Mouse (Mus musculus): ENCODE measurements around the gene Sigirr.

Gene Sigirr

DNA sequence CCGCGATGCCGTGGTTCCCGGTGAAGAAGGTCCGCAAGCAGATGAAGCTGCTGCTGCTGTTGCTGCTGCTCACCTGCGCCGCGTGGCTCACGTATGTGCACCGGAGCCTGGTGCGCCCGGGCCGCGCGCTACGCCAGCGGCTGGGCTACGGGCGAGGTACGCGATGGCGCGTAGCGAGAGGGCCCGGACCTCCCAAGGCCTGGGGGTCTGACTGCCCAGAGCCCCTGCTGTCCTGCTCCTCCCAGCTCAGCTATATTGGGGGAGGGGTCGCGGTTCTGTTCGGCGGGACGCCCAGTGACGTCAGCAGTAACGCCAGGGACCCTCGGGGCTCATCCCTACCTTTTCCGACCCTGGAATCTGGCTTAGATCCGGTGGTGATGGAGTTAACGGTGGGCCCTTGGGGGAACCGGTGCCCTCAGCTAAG, 39.1 kb downstream of the Sigirr start:
- in situ Hi-C loops (cut with MboI, MseI): no loop called here

DNA sequence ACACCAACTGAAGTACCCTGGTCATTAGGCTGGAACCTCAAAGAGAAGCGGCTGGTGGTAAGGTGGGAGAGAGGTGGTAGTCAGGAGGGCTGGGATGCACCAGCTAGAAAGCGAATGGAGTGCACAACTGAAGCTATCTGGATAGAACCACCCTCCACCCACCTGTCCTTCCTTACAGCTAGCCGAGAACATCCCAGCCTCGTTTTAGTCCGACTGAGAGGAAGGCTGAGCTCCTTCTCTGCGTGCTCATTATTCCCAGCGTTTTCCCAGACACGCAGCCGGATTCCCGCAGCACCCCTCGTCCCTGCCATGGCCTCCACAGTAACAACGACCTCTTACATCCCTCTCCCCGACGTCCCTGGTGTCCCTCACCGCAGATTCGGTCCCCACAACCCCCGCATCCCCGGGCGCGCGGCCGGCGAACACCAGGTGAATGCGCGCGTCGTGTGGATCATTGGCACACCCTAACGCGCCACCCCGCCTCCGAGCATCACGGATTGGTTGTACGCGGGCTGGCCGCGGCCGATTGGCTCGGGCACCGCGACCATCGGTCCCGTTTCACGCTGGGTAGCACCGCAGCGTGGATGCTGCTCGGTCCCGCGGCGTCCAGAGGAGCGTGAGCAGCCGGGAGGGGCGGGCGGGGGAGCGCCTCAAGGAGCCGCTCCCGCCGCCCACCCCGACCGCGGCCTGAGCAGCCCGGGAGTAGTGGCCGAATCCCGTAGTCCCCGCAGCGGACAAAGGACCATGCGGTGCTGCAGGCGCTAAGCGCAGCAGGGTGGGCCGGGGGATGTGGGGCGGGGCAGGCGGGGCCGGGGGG, 39.7 kb downstream of the Sigirr start, which contains the start of gene B4galnt4:
TSS of gene B4galnt4 (plus strand) at position 679 of the 817 bp plus-strand sequence.
- in situ Hi-C loops (cut with MboI, MseI): no loop called here

DNA sequence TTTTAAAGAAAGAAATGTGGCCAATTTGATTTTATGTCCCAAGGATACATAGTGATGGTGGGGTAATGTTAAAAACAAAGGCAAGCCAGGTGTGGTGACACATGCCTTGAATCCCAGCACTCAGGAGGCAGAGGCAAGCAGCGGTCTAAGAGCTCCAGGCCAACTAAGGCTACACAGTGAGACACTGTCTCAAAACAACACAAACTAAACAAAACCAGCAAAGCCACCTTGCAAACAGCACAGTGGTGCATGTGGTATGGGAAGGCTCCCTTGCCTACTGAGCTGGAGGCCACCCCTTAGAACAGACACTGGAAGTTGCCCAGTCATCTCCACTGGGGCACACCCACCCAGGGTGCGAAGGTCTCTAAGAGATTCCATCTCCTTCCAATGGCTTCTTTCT, 40.4 kb downstream of the Sigirr start:
- in situ Hi-C loops (cut with MboI, MseI): no loop called here

DNA sequence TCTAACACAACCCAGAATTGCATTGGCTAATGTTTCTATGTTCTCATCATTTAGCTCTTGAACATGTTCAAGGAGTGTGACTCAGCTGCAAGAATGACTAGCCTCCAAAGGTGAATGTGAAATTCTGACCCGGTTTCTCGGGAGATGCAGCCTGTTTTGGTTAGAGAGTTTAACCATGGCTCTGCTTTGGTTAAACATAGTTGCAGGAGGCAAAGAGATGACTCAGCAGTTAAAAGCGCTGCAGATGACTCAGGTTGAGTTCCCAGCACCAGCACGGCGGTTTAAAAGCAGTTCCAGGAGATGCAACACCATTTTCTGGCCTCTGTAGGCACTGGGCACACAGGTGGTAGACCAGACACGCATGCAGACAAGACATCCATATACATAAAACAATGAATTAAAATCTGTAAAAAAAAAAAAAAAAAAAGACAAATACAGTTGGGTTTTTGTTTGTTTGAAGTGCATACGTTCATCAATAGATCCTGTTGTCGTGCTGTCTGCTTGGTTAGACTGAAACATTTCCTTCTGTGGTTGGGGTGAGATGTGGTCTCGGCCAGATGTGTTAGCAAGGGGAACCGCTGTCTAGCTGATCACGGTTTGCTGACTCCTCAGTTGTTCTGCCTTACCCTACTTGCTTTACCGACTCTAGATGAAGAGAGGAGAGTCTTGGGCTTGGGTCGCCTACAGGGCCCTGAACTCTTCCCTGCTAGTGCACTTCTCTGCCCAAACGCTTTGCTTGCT, 41.6 kb downstream of the Sigirr start:
- in situ Hi-C loops (cut with MboI, MseI): no loop called here

DNA sequence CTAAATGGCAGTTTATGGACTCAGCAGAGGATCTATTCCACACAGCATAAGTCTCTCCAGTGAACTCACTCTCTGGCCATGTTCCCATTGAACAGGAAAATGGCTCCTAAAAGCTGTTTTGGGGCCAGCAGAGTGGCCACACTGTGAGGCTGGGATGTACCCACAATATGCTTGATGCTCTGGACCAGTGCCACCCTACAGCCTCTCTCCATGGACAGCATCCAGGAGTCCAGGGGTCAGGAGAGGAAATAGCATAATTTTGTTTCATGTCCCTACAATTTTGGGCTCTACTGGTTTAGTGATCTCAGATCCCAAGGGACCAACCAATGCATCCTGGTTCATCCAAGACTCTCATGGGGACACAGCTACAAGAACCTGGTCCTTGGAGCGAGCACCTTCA, 42.8 kb downstream of the Sigirr start:
- in situ Hi-C loops (cut with MboI, MseI): no loop called here

DNA sequence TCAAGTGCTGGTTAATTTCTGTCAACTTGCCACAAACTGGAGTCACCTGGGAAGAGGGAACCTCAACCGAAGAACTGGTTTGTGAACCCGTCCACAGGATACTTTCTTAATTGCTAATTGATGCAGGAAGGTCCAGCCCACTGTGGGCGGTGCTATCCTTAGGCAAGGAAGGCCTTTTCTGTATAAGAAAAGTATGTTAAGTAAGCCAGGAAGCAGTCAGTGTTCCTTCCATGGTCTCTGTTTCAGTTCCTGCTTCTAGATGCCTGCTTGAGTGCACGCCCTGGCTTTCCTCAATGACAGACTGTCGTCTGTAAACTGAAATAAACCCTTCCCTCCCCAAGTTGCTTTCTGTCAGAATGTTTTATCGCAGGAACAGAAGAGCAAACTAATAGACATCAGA, 43.4 kb downstream of the Sigirr start:
- in situ Hi-C loops (cut with MboI, MseI): no loop called here

DNA sequence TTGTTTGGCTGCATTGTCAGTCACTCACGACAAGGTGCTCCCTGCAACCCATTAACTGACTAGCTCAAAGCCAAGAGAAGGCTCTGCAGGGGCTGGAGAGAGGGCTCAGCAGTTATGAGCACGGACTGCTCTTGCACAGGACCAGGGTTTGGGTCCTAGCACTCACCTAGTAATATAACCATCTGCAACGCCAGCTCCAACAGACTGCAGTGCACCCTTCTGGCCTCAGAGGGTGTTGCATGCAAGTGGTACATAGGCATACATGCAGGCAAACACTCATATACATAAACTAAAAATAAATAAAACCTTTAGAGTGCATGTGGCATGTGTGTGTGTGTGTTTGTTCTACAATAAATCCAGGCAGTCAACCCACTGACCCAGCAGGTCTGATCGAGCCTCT, 44.6 kb downstream of the Sigirr start:
- in situ Hi-C loops (cut with MboI, MseI): no loop called here

DNA sequence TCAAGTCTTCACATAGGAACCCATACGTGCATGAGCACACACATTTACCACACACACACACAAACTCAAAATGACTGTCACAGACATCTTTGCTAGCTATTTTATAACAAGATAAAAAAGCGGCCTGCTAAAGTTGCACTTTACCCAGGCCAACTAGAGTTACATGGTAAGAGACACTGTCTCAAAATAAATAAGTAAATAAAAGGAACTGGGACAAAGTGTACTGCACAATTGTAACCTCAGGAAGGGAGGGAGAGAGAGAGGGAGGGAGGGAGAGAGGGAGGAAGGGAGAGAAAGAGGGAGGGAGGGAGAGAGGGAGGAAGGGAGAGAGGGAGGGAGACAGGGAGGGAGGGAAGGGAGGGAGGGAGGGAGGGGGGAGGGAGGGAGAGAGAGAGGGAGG, 48.0 kb downstream of the Sigirr start:
- in situ Hi-C loops (cut with MboI, MseI): no loop called here

DNA sequence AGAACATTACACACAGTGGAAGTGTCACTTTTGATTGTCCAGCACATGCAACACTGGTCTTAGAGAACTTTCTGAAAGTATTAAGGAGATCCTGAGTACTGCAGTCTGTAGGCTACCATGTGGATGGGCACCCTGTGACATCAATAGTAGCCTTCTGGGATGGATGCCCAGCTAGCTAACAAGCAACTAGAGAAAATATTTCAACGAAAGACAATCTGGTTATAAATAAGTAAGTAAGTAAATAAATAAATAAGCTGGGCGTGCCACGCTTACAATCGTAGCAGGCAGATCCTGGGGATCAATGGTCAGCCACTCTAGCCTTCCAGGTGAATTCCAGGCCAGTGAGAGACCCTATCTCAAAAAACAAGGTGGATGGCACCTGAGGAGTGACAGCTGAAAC, 48.4 kb downstream of the Sigirr start:
- in situ Hi-C loops (cut with MboI, MseI): no loop called here

DNA sequence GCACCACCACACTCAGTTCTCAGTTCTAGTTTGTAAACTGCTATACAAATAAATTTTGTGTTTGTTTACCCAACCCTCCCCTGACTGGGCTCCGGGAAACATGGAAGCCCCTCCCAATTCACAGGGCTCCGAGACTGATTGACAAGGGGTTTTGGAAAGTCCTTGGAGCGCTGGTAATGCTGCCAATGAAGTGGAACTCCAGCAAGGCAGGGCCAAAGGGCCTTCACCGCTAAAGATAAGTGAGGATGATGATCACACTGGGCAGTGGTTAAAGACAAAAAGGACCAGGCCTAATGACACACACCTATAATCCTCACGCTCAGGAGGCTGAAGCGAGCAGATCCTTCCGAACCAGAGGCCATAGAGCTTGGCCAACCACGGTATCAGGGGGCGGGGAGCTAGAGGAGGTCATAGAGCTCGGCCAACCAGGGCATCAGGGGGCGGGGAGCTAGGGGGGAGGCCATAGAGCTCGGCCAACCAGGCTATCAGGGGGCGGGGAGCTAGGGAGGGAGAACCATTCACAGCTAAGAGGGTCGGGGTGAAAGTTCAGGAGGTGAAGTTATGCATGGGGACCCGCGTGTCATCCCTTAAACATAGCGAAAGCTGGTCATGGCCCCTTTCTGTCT, 49.2 kb downstream of the Sigirr start:
- in situ Hi-C loops (cut with MboI, MseI): no loop called here

DNA sequence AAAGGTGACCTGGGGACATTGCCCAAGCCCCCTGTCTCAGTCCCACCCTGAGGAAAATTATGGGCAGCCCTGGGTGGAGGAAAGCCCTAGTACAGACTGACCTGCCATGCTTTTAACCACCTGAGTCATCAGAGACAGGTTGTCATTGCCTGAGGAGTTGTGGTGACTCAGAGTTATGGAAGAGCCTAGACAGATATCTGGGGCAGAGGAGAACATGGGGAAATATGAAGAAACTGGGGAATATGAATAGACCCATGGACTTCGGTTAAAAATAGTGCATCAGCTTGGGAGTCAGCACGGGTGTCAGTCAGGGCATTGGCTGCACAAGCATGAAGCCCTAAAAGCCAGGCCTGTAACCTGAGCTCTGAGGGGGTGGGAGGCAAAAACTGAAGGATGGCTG, 51.0 kb downstream of the Sigirr start:
- in situ Hi-C loops (cut with MboI, MseI): loop anchor here (5.0 kb wide), 3 partner anchors 37 to 207 kb away; partner anchors contain the start of genes Gm45717, Ifitm2 and Ifitm3

DNA sequence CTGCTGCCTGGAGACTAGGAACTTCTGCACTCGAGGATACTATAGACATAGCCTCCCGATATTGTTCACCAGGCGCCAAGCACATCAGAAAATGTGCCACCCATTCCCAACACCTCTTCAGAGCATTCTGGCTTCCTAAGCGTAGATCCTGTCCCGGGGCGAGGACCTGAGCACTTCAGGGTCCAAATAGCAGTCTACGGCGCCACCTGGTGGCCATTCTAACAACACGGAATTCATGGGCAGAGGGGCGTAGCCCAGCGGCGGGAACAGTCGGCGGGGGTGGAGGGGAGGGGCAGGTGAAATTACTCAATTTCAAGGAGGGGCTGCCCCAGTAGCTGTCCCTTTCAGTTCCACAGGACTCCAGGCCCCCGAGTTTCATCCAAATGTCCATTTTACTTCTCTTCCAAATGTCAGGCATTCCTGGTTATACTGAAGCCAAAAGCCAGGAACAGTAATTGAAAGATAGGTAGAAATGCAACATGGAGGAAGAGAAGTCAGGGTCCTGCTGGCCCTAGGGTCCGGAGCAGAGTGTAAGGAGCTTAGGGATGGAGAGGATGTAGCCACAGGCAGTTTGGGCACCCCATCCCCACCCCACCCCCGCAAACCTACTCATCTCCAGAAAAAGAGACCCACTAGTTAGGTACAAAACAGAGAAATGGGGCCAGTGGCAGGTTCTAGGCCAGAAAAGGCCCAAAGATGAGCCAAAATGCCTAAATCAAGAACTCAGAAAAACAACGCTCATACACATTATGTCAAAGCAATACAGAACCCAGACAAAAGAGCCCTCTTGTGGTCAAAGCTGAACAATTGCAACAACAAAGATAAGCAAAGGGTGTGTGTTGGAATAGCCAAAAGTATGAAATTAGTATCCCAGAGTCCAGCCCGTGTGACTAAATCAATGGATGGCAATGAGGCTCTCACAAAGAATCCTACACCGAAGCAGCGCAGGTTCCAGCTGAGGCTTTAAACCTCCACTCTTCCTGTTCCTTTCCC, 51.9 kb downstream of the Sigirr start:
- in situ Hi-C loops (cut with MboI, MseI): loop anchor here (5.0 kb wide), 3 partner anchors 36 to 206 kb away; partner anchors contain the start of genes Gm45717, Ifitm2 and Ifitm3

DNA sequence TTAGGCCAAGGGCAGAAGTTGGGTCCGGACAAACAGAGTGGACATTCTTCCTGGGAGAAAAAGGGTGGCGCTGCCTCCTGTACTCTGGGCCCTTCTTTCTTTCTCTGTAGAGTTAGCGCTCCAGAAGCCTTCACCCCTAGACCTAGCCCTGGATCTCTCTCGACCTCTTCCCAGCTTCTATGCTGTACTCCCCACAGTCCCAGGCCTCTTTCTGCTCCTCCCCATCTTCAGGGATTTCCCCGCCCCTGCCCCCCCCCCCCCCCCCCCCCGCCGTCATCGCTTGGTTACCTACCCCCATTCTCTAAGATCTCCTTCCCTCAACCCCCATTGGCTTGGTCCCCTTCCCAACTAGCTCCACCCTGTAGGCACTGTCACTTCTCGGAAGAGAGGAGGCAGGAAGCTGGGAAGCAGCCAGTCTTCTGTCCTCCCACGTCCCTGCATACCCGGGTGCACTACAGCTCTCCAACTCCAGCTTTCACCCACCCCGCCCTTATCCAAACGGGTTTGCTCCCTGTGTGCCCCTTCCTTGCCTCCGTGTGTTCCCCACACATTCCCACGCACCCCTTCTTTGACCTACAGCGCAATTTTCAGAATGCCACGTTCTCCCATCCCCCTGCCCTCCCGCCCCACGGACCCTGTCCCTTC, 52.7 kb downstream of the Sigirr start:
- in situ Hi-C loops (cut with MboI, MseI): loop anchor here (5.0 kb wide), 3 partner anchors 35 to 205 kb away; partner anchors contain the start of genes Gm45717, Ifitm2 and Ifitm3

DNA sequence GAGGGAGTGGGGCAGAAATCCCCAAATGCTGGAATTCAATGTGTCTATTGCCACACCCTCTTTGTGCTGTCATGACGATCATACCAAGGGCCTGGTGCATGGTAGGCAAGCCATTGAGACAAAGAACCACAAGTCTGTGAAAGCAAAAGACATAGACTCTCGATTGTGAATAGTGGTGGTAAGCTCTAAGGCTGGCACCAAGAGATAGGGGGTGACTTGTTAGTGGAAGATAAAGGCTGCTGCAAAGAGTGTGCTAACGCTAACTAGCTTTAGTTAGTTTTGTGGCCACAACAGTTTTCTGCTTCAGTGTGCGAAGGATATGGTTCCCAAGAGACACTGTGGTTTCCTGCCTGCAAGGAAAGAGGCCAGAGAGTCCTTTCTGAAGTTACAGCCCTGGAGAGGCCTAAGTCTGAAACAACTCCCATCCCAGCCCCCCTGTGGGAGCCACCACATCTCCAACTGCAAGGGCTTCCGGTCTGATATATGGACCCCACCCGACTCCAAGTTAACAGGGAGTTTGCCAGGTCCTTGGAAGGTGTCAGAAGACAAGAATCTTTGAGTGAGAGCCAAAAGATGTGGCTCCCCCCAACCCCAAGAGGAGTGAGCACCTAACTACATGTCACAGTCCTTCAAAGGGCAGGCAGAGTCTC, 53.3 kb downstream of the Sigirr start:
- in situ Hi-C loops (cut with MboI, MseI): loop anchor here (5.0 kb wide), 3 partner anchors 35 to 205 kb away; partner anchors contain the start of genes Gm45717, Ifitm2 and Ifitm3

DNA sequence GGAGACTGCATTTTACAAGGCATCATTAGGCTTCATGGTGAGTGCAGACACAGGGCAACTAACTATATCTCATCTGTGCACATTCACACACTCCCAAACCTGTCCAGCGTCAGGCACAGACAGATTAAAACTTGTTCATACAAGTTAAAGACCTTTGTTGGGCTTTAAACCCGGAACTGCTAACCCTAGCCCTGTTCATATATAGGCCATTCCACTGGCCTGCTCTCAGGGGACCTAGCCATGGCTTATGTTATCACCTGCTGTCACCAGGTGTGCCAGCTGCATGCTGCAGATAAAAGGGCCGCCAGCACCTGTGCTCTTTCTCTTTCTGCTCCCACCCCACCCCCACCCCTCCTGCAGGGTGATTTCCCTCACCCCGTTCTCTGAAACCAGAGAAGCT, 57.8 kb downstream of the Sigirr start:
- in situ Hi-C loops (cut with MboI, MseI): no loop called here

DNA sequence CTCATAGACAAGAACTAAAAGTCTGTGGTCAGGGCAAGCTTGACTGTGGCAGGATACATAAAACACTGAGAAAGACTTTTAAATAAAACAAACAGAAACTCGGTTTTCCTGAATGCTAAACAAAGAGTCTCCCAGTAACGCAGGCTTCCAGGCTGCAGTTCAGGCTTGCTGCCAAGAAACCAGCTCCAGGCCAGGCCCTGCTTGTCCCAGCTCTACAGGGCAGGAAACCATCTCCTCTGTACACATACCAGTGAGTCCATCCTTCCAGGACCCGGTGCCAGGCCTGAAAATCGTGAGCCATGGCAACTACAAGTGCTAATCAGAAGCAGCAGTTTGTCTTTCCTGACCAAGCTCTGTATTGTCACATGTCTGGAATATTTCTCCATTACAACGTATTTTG, 58.7 kb downstream of the Sigirr start:
- in situ Hi-C loops (cut with MboI, MseI): no loop called here

Data from regulatory T cell (primary cell).